7 mouse cellular contexts compared by ENCODE assay signal in the genomic region with DNA sequence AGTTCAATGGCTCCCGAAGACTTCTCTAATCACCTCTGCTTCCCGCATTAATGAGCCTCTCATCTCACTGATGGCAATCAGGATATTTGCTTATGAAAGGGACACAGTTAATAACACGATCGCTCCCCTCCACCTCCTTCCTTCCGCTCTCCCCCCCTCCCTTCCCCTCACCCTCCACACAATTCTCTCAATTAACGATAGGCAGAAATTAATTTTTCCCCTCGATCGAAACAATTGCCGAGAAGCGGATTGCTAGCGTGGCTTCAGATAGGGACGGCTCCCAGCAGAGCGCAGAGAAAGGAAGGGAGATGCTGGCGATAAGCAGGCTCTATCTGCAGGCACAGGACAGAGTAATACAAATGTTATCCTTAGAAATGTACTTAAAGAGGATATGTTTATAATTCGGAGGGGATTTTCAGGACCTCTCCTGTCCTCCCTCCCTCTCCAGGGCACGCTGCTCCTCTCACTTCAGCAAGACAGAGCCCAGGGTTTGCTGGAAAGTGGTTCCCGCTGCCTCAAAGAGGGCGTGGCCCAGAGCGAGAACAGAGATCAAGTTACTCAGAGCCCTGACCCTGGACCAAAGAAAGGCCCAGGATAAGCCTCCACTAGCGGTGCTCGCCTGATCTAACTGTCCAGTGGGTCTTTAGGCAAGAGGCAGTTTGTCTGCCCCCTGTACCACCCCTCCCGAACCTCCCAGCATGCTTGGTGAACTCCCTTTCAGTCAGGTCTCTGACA. TPM values are rescaled to one million over a fixed set of nuclear protein-coding genes. Genes with fewer than 3 reads are reported as not detected.
DNase-seq lines count a peak whose midpoint lies in the region; ATAC-seq and TF ChIP-seq lines count a peak whose summit lies in the region.

No protein-coding gene starts in this region.

- peaks cover 44% of the 10 kb centered on the region for H3K27me3 ChIP-seq in forebrain, embryonic 12.5 days
- H3K27me3 ChIP-seq in liver, embryonic 13.5 days, result peaks cover 84% of the 10 kb centered on the region
- H3K27me3 ChIP-seq in stomach, postnatal 0 days (ENCODE audit: control insufficient read depth, insufficient read depth, low read length), result peaks cover 6% of the 10 kb centered on the region; the same call in 1 of the 2 replicates

- H3K9me3 ChIP-seq in forebrain, embryonic 12.5 days, result no peaks in the 10 kb centered on the region
- no peaks in the 10 kb centered on the region for H3K9me3 ChIP-seq in liver, embryonic 13.5 days (replicated peaks)
- H3K9me3 ChIP-seq in stomach, postnatal 0 days (ENCODE audit: control insufficient read depth, low read length), result no peaks in the 10 kb centered on the region

- peak overlapping the region; percentile 54 for H3K9ac ChIP-seq in forebrain, embryonic 12.5 days
- no peak overlapping the region for H3K9ac ChIP-seq in liver, embryonic 13.5 days
- no peak overlapping the region for H3K9ac ChIP-seq in stomach, postnatal 0 days (ENCODE audit: low read length)

- peaks cover 54% of the 10 kb centered on the region for H3K4me1 ChIP-seq in forebrain, embryonic 12.5 days
- peaks cover 32% of the 10 kb centered on the region for H3K4me1 ChIP-seq in liver, embryonic 13.5 days (replicated peaks)
- H3K4me1 ChIP-seq in stomach, postnatal 0 days (replicated peaks; ENCODE audit: control insufficient read depth, insufficient read depth), result no peaks in the 10 kb centered on the region

- H3K4me2 ChIP-seq in forebrain, embryonic 12.5 days, result peak overlapping the region; percentile 54
- peak overlapping the region; percentile 42 for H3K4me2 ChIP-seq in liver, embryonic 13.5 days
- H3K4me2 ChIP-seq in stomach, postnatal 0 days (replicated peaks; ENCODE audit: low read depth), result no peak overlapping the region

- peak; percentile 28; the same call in 1 of the 2 replicates for ATAC-seq in forebrain, embryonic 12.5 days (ENCODE audit: low FRiP score)
- no peak for ATAC-seq in liver, embryonic 13.5 days (ENCODE audit: low read depth)
- no peak for ATAC-seq in stomach, postnatal 0 days (ENCODE audit: low FRiP score, low TSS enrichment)

- TF ChIP-seq EP300 in stomach, postnatal 0 days (optimal IDR thresholded peaks at IDR 0.05), result no peak

- H3K27ac ChIP-seq in forebrain, embryonic 12.5 days, result peak overlapping the region; percentile 68
- H3K27ac ChIP-seq in liver, embryonic 13.5 days, result no peak overlapping the region
- no peak overlapping the region for H3K27ac ChIP-seq in stomach, postnatal 0 days (replicated peaks)

- TF ChIP-seq CTCF in stomach, postnatal 0 days (IDR thresholded peaks at IDR 0.05; ENCODE audit: low read depth), result no peak

- WGBS in forebrain, embryonic 12.5 days, result 1% methylated on average over 22 of the region's 22 CpGs
- WGBS in liver, embryonic 13.5 days (ENCODE audit: insufficient replicate concordance), result 3% methylated on average over 22 of the region's 22 CpGs
- 2% methylated on average over 22 of the region's 22 CpGs for WGBS in stomach, postnatal 0 days

- H3K36me3 ChIP-seq in forebrain, embryonic 12.5 days (replicated peaks), result no peaks in the 10 kb centered on the region
- H3K36me3 ChIP-seq in liver, embryonic 13.5 days, result no peaks in the 10 kb centered on the region
- H3K36me3 ChIP-seq in stomach, postnatal 0 days (ENCODE audit: control insufficient read depth, insufficient read depth, low read length), result no peaks in the 10 kb centered on the region

- peak overlapping the region; percentile 31 for H3K4me3 ChIP-seq in forebrain, embryonic 12.5 days (replicated peaks)
- H3K4me3 ChIP-seq in liver, embryonic 13.5 days (replicated peaks), result no peak overlapping the region
- no peak overlapping the region for H3K4me3 ChIP-seq in stomach, postnatal 0 days (ENCODE audit: low read depth, low read length)

- DNase-seq in lung, postnatal 36 days, result peak; percentile 6
- DNase-seq in lung, postnatal 10 days, result no peak
- no peak for DNase-seq in liver, embryonic 13.5 days
- DNase-seq in stomach, postnatal 0 days (ENCODE audit: low spot score), result peak; percentile 22
- DNase-seq in c-Kit-positive CD71-positive TER-119-positive erythroid progenitor cells, embryonic 14.5 days (ENCODE audit: low spot score), result no peak
- DNase-seq in gastrocnemius, postnatal 10 days, result no peak

RNA-seq across cellular contexts. Expression of a gene that starts 24.8 kb away (rescaled TPM):
- 21.8 and 24.3 TPM in 2 replicates for polyA plus RNA-seq in forebrain, embryonic 12.5 days (2016; fragmentation: Nextera tagmentation; extraction: Ambion mirVana)
- polyA plus RNA-seq in liver, embryonic 13.5 days (2015; fragmentation: Nextera tagmentation; extraction: Ambion mirVana), result 5.6 and 5.9 TPM in 2 replicates
- polyA plus RNA-seq in stomach, postnatal 0 days (2015; fragmentation: Nextera tagmentation; extraction: Ambion mirVana), result 6.8 and 7.9 TPM in 2 replicates
- total RNA-seq in gastrocnemius, postnatal 10 days (2021), result 10 to 100 TPM; 12.8 to 14.9 TPM

Comparison
In these comparisons a context has a peak if more than half of its experiments do, and no peak if none do; other contexts are left out.
1. DNase-seq: peak in lung, postnatal 36 days (single experiment) and stomach, postnatal 0 days (single experiment); none in lung, postnatal 10 days (single experiment), liver, embryonic 13.5 days (single experiment), c-Kit-positive CD71-positive TER-119-positive erythroid progenitor cells, embryonic 14.5 days (single experiment) and gastrocnemius, postnatal 10 days (single experiment).